Mouse (Mus musculus): Measurements from ENCODE around the gene Lama5.

DNA sequence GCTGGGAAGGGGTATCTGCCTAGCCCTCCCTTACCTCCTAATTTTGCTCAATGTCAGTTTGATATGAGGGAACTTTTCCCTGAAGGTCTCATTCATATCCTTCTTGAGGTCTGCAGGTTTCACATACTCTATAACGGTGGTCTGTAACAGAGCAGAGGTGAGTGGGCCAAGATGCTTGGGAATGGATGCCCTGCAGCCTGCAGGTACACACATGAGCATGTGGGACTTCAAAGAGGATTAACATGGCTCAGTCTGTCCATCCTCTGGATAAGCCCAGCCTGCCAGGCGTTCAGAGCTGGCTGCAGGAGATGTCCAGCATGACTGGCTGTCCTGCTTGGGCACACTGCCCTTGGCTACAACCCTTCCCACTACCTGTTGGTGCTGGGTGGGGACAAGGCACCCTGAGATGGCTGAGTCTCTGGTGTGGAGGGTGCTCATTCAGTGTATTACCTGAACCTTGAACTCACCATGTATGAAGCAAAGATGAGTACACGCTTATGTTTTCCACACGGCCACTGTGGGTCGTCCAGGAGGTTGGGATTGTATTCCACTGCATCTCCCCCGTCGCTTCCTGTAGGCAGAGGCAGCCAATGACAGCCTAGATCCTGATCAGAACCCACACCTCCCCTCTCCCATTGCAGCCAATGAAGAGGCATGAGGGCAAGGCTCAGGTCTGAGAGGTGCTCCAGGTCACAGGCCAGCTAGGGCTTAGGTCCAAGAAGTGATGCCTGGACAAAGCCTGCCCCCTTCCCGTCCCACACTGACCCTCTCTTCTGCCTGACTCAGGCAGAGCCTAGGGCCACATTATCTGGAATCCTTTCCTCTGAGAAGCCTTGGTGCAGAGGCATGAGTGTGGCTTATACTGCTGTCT, 35.2 kb upstream of the Lama5 start:
- TF ChIP-seq POLR2A (IDR thresholded peaks at IDR 0.05; ENCODE audit: low read depth, low read length) (no peak), CTCF (conservative IDR thresholded peaks at IDR 0.05; ENCODE audit: insufficient read depth, insufficient read length, low read depth, low read length) (no peak)
